ENCODE assay signal across 26 mouse cellular contexts in genomic region chr2:21497965-21498364, GRCm38 (mm10).
DNase-seq lines count a peak whose midpoint lies in the region; ATAC-seq and TF ChIP-seq lines count a peak whose summit lies in the region.
"Had no signal": no experiment of that assay in that cellular context is flagged by ENCODE, and none has a peak within 500 bp of the region (broad histone marks: within the 10 kb centered on the region; RNA-seq: fewer than 3 reads in every experiment).

No protein-coding gene starts in this region.

- TF ChIP-seq CTCF in midbrain, postnatal 0 days (IDR thresholded peaks at IDR 0.05): no peak
- TF ChIP-seq CTCF in brain, embryonic 14.5 days (IDR thresholded peaks at IDR 0.05; ENCODE audit: borderline replicate concordance, extremely low read depth, insufficient read depth, insufficient read length): no peak

- no peak for DNase-seq in cerebellum, adult 8-10 months
- no peak for DNase-seq in hindbrain, embryonic 10.5 days (ENCODE audit: low spot score)
- peak; percentile 3 for DNase-seq in midbrain, postnatal 0 days (ENCODE audit: low spot score)
- DNase-seq in brain, embryonic 14.5 days (ENCODE audit: low read depth): peak; percentile 3
- no peak for DNase-seq in layer of hippocampus, adult 9-11 months
- DNase-seq: adrenal gland, adult 2 months; cerebellum, adult 2 months; cerebellum, postnatal 36 days; embryo, embryonic 11 days; gastrocnemius, postnatal 10 days; heart, adult 11 months; kidney, postnatal 36 days; liver, postnatal 0 days; right cerebral cortex, postnatal 25 days; thymus, postnatal 25 days had no signal

- no peak overlapping the region for H3K4me3 ChIP-seq in hindbrain, embryonic 13.5 days
- H3K4me3 ChIP-seq in hindbrain, embryonic 10.5 days: no peak overlapping the region
- H3K4me3 ChIP-seq in midbrain, postnatal 0 days (ENCODE audit: low read depth, low read length): no peak overlapping the region
- H3K4me3 ChIP-seq in midbrain, embryonic 13.5 days (replicated peaks): no peak overlapping the region
- H3K4me3 ChIP-seq: forebrain, embryonic 12.5 days; heart, embryonic 12.5 days; kidney, embryonic 15.5 days; limb, embryonic 12.5 days had no signal

- 0 out of 2 replicates have a peak, but pooled peaks cover 3% of the 10 kb centered on the region for H3K4me1 ChIP-seq in hindbrain, embryonic 13.5 days (replicated peaks)
- no peaks in the 10 kb centered on the region for H3K4me1 ChIP-seq in hindbrain, embryonic 10.5 days (replicated peaks)
- H3K4me1 ChIP-seq in midbrain, postnatal 0 days (ENCODE audit: insufficient read depth, low read length): no peaks in the 10 kb centered on the region
- no peaks in the 10 kb centered on the region for H3K4me1 ChIP-seq in midbrain, embryonic 13.5 days (replicated peaks)
- H3K4me1 ChIP-seq: forebrain, embryonic 12.5 days; heart, embryonic 12.5 days; kidney, embryonic 15.5 days; limb, embryonic 12.5 days had no signal

- TF ChIP-seq POLR2A in brain, embryonic 14.5 days (IDR thresholded peaks at IDR 0.05; ENCODE audit: borderline replicate concordance, extremely low read depth, insufficient read depth, insufficient read length, poor library complexity, severe bottlenecking): no peak

- no peaks in the 10 kb centered on the region for H3K27me3 ChIP-seq in hindbrain, embryonic 13.5 days
- no peaks in the 10 kb centered on the region for H3K27me3 ChIP-seq in hindbrain, embryonic 10.5 days (ENCODE audit: insufficient read depth, poor library complexity, severe bottlenecking)
- no peaks in the 10 kb centered on the region for H3K27me3 ChIP-seq in midbrain, postnatal 0 days (ENCODE audit: insufficient read depth, low read length)
- no peaks in the 10 kb centered on the region for H3K27me3 ChIP-seq in midbrain, embryonic 13.5 days
- H3K27me3 ChIP-seq: forebrain, embryonic 12.5 days; heart, embryonic 12.5 days; kidney, embryonic 15.5 days; limb, embryonic 12.5 days had no signal

- H3K9ac ChIP-seq in hindbrain, embryonic 13.5 days: no peak overlapping the region
- H3K9ac ChIP-seq in midbrain, postnatal 0 days (replicated peaks; ENCODE audit: low read length, poor library complexity, severe bottlenecking): no peak overlapping the region
- no peak overlapping the region for H3K9ac ChIP-seq in midbrain, embryonic 13.5 days (replicated peaks)
- H3K9ac ChIP-seq: forebrain, embryonic 12.5 days; heart, embryonic 12.5 days; kidney, embryonic 15.5 days; limb, embryonic 12.5 days; liver, postnatal 0 days had no signal

- 47% methylated on average over 1 of the region's 1 CpGs for WGBS in hindbrain, embryonic 13.5 days
- 61% methylated on average over 1 of the region's 1 CpGs for WGBS in hindbrain, embryonic 10.5 days
- WGBS in midbrain, postnatal 0 days: 74% methylated on average over 1 of the region's 1 CpGs
- WGBS in midbrain, embryonic 13.5 days: 80% methylated on average over 1 of the region's 1 CpGs

- H3K27ac ChIP-seq in hindbrain, embryonic 13.5 days: no peak overlapping the region
- H3K27ac ChIP-seq in hindbrain, embryonic 10.5 days: no peak overlapping the region
- no peak overlapping the region for H3K27ac ChIP-seq in midbrain, postnatal 0 days (ENCODE audit: low read depth, low read length)
- no peak overlapping the region for H3K27ac ChIP-seq in midbrain, embryonic 13.5 days
- H3K27ac ChIP-seq: forebrain, embryonic 12.5 days; kidney, embryonic 15.5 days; limb, embryonic 12.5 days; macrophage had no signal

- no peak overlapping the region for H3K4me2 ChIP-seq in hindbrain, embryonic 13.5 days
- no peak overlapping the region for H3K4me2 ChIP-seq in midbrain, postnatal 0 days (ENCODE audit: low read depth, low read length, poor library complexity, severe bottlenecking)
- H3K4me2 ChIP-seq in midbrain, embryonic 13.5 days (replicated peaks): no peak overlapping the region
- H3K4me2 ChIP-seq: forebrain, embryonic 12.5 days; heart, embryonic 12.5 days; kidney, embryonic 15.5 days; limb, embryonic 12.5 days; liver, embryonic 11.5 days had no signal

- ATAC-seq in cerebellum, adult (ENCODE audit: insufficient number of reproducible peaks, low FRiP score, low TSS enrichment): peak; percentile 52; the same call in 1 of the 2 replicates
- peak; percentile 49; the same call in 1 of the 2 replicates for ATAC-seq in hindbrain, embryonic 13.5 days (ENCODE audit: low FRiP score)
- ATAC-seq in midbrain, postnatal 0 days (ENCODE audit: low FRiP score): no peak
- no peak for ATAC-seq in midbrain, embryonic 13.5 days
- ATAC-seq: intestine, postnatal 0 days; liver, postnatal 0 days; lung, postnatal 0 days had no signal

- H3K36me3 ChIP-seq in hindbrain, embryonic 13.5 days: no peaks in the 10 kb centered on the region
- no peaks in the 10 kb centered on the region for H3K36me3 ChIP-seq in hindbrain, embryonic 10.5 days
- no peaks in the 10 kb centered on the region for H3K36me3 ChIP-seq in midbrain, postnatal 0 days (ENCODE audit: insufficient read depth, low read length)
- H3K36me3 ChIP-seq in midbrain, embryonic 13.5 days: no peaks in the 10 kb centered on the region
- H3K36me3 ChIP-seq: forebrain, embryonic 12.5 days; heart, embryonic 12.5 days; kidney, embryonic 15.5 days; limb, embryonic 12.5 days had no signal

- H3K9me3 ChIP-seq in hindbrain, embryonic 13.5 days: no peaks in the 10 kb centered on the region
- H3K9me3 ChIP-seq in hindbrain, embryonic 10.5 days: no peaks in the 10 kb centered on the region
- no peaks in the 10 kb centered on the region for H3K9me3 ChIP-seq in midbrain, postnatal 0 days (ENCODE audit: low read length)
- H3K9me3 ChIP-seq in midbrain, embryonic 13.5 days: no peaks in the 10 kb centered on the region
- H3K9me3 ChIP-seq: forebrain, embryonic 12.5 days; heart, embryonic 12.5 days; kidney, embryonic 15.5 days; limb, embryonic 12.5 days had no signal

Comparison
In these comparisons a context has a peak if more than half of its experiments do, and no peak if none do; other contexts are left out.
1. ATAC-seq: peak in cerebellum, adult (single experiment) and hindbrain, embryonic 13.5 days (single experiment); none in midbrain, postnatal 0 days (single experiment) and midbrain, embryonic 13.5 days (single experiment).
2. DNase-seq: peak in midbrain, postnatal 0 days (single experiment) and brain, embryonic 14.5 days (single experiment); none in cerebellum, adult 8-10 months (single experiment), hindbrain, embryonic 10.5 days (single experiment) and layer of hippocampus, adult 9-11 months (single experiment).